Mouse (Mus musculus) heart, postnatal 0 days (tissue): ENCODE measurements around the gene Dusp1.

Source experiments
- CTCF ChIP-seq: IDR thresholded peaks from 2 replicates; pipeline ENCODE4 v1.5.1; 2016; ENCODE audit warnings: antibody characterized with exemption, control low read depth, low read depth
- EP300 ChIP-seq: IDR thresholded peaks from 2 replicates; pipeline ENCODE4 v1.6.1; 2016; ENCODE audit warnings: antibody characterized with exemption, low read depth

- TF ChIP-seq CTCF (no peak), EP300 (no peak)
Measured at GRCm38 (mm10) chr17:26593199-26593598, 31.3 kb upstream of the Dusp1 start.
